Mouse (Mus musculus) heart, adult 9 months (tissue): ENCODE results near the gene Snx32.

Experiments
- DNase-seq, 2 experiments: peaks; one replicate each; pipeline ENCODE4 v3.0.0; 2022; ENCODE audit warnings: low spot score in 2 of 2

Snx32 gene

DNA sequence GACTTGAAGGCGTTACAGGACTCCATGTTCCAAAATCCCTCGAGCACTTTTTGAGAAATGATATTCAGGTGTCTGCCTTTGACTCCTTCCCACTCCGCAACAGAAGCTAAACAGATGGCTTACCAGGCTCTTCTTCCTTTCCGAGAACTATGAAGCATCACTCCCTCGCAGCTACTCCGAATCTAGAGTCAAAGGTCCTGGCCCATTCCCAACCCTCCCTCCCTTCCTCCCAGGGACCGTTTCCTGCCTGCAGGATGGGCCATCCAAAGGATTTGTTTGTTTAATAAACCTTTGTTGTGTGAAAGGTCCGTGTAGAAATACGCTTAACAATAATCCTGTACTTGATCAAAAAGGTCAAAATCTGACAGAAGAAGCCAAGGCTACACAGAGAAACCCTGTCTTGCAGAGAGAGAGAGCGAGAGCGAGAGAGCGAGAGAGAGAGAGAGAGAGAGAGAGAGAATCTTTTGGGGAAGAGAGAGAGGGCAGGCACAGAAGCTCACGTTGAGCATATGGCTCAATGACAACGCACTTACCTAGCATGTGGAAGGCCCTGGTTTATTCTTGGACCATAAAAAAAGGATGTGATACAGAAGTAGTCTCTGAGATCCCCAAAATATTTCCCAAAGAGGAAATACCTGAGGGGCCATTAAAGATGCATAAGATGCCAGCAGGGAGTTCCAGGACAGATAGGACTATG, 52.4 kb downstream of the Snx32 start, which contains the start of gene Ccdc85b:
Ccdc85b (minus strand) TSS at position 149 of the 697 bp plus-strand sequence.
- DNase-seq, result no peak

DNA sequence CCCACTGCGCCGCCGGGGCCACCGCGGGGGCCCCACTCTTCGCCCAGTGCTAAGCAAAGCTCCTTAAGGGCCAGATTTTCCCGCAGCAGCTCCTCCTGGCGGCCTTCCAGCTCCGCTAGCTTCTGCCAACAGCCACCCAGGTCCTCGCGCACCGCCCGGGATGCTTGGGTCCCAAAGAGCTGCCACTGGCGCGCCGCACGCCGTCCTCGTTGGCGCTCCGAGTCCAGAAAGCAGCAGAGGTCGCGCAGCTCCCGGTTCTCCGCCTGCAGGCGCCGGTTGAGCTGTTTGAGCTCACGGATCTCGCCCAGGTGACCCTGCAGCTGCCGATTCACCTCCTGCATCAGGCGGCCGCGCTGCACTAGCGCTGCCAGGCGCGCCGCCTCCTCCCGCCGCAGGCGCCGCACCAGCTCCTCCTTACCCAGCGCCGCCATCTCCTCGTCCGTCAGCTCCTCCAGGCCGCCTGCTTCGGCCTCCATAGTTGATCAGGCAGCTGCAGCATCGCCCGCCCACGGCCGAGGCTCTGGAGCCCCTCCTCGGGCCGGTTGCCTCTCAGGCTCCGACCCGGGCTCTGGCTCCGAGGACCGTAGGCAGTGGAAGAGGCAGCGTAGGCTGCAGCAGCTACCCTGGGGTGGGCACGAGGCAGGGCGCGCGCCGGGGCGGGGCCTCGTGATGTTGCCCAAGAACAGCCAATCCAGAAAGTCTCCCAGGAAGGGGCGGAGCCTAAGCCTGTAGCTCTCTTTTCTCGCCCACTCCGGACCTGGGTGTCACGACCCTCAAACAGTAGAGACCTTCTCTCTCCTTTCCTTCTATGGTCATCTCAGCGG, 53.2 kb downstream of the Snx32 start:
- DNase-seq, result peak; percentile 97 to 98

DNA sequence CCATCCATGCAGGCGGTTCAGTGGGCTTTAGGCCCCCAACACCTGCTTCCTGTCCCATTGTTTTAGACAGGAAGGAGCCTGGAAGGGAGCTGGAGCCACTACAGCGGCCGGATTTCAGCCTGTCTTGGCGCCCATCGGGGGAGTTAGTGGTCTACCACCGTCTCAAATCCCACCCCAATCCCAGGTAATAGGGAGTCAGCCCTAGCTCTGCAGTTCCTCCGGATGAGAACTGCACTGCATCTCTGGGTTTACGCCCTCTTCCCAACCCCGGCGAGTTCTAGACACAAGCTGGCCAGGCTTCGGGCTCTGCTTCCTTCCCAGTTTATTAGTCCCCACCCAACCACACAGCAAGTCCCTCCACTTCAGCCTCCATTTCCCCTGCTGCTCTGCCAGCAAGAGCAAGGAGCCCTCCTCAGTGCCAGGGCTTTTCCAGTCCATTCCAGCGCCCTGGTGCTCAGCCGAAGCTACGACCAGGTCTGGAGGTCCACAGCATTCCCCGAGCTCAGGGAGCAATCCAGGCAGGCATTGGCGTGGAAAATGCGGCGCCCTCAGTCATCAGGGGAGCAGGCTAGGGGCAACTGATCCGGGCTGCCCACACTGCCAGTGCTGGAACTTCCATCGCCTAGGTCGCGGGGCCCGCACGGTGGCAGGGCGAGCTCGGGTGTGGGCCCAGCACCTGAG, 54.0 kb downstream of the Snx32 start:
- DNase-seq, result peak; percentile 62 to 80

DNA sequence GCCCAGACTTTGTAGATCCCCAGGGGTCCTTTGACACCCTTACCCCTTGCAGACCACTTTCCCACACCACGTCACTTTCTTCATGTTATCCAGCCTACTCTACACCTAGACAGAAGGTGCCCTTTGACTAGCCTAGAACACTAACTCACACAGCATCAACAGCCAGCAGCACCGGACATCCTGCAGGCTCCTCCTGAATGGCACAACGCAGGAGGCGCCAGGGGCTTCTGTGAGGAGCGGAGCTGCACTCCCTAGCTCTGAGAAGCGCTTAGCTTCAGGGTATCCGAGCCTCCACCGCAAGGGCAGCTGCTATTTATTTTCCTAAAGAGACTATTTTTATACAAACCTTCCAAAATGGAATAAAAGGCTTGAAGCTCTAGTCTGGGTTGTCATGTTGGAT, 54.8 kb downstream of the Snx32 start:
- no peak for DNase-seq

DNA sequence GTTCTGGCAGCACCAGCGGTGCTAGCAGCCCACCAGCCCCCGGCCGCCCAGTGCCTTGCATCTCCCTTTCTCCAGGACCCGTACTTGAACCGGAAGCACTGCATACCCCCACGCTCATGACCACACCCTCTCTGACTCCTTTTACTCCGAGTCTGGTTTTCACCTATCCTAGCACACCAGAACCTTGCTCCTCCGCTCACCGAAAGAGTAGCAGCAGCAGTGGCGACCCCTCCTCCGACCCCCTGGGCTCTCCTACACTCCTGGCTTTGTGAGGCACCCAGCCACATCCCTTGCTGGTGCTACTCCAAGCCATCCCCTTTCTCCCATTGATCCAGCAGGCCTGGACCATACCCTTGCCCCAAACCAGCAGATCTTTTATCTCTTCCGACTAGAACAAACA, 55.3 kb downstream of the Snx32 start:
- DNase-seq, result no peak

DNA sequence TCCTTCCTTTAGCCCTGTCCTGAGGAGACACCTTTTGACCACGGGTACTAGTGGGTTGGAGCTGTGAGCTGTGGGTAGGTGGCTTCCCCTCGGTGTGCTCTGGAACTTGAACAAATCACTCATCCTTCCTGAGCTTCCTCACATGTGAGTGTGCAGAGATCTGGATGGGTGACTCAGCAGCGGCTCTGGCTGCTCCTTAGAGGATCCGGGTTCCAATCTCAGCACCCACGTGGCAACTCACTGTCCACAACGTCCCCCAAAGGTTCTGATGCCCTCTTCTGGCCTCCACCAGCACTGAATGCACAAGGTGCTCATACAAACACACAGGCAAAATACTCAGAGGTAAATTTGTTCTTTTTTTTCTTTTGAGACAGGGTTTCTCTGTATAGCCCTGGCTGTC, 58.6 kb downstream of the Snx32 start:
- no peak for DNase-seq

DNA sequence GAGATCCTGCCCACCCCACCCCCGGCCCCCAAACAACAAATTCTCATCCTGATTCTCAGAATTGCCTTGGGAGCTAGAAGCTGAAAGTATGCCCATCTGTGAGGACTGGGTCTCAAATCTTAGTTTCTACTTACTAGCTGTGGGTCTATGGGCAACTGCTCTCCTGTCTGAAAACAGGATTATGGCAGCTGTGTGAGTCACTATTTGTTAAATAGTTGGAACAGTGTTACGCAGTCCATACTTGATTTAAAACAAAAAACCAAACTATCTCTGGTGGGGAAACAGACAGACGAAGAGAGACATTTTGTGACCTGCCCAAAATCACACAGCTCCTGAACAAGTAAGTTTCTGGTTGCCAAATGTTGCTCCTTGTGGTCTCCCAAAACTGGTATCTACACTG, 60.7 kb downstream of the Snx32 start:
- DNase-seq, result no peak

DNA sequence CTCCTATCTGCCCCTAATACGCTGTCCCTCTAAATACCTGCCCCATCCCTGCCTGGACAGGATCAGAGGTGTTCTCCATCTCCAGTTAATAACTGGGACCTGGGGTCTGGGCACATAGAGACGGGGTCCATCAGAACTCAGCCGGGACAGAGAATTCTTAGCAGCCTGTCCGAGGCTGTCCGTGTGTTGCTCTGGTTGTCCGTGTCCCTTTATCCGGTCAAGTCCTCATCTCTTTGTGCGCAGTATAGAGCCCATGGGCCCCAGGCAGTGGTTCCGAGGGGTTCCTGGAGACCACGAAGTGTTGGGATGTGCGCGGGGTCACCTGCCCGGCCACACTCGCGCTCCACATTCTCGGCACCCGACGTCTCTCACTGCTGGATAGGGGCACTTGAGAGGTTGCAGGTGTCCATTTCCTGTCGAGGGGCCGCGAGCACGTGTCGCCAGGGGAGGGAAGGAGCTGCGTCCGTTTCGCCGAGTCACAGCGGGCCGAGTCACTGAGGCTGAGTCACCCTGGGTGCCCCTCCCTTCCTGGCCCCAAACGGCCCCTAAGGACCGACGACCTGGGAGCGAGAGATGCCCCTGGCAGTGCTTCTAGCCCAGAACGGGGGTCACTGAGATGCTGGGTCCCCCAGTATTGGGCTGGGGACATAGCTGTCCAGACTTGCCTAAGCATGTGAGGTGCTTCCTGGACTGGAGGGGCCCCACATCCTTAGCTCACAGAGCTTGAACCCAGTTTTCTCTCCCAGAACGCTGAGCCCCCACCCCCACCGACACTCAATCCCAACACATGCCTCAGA, 61.8 kb downstream of the Snx32 start:
- DNase-seq, result no peak

DNA sequence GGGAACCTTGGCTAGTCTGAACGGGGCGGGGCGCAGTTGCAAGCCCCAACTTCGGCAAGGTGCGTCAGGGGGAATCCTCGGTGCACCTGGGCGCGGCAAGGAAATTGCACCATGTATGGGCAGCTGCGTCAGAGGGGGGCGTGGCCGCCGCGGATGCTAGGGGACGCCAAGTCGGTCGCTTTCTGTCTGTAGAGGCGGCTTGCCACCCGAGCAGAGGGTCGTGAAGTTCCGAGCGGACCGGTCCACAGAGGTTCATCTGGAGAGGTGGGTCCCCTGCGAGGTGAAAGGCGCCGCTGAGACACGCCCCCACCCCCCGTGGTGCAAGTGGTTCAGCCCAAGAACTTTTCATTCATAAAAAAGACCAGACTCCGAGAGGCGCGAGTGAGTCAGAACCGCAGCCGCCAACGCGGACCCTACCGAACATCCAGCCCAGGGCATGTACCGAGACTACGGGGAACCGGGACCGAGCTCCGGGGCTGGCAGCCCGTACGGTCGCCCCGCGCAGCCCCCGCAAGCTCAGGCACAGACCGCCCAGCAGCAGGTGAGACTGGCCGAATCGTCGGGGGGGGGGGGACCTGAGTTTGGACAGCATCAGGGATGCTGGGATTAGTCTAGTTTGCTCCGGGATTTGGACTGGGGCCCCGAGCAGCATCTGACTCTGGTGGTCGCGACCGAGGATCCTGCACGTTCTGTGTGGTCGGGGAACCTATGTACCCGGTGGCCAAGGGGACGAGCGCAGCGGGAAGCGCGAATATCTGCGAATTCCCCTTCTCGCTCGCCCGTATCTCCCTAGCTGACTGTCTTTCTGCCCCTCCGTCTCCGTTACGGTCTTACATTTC, 62.6 kb downstream of the Snx32 start, which contains the start of gene Fosl1:
Fosl1 (plus strand) TSS at position 33 of the 839 bp plus-strand sequence.
- DNase-seq, result peak; percentile 59 to 63

DNA sequence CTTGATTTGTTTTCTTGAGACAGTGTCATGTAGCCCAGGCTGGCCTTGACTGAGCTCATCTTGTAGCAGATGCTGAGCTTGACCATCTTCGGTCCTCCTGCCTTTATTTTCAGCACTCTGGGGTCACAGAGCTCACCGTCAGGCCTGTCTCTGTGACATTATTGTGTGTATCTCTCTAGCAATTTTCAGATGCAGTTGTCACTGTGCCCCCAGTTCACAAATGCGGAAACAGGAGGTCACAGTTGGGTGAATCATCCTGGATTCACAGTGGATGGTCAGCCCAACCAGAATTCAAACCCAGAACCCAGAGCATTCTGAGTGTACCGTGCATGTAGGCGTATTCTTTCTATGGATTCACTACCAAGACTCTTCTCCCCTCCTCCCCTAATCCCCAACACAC, 64.6 kb downstream of the Snx32 start:
- DNase-seq, result no peak

DNA sequence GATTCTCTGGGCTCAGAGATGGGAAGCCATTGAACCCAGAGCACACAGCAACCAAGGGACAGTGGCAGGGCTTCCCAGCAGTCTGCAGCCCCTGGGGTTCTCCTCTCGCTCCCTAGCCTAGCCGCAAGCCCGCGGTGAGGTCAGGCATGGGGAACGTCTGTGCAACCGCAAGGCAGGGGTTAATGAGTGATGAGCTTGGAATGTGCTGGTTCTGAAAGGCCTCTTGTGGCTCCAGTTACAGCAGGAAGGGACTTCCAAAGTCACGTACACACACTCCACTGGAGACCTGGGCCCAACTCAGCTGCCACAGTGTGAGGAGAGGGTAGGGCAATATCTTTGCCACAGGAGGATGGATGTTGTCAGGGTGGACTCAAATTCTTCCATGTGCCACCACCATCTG, 65.4 kb downstream of the Snx32 start:
- no peak for DNase-seq

DNA sequence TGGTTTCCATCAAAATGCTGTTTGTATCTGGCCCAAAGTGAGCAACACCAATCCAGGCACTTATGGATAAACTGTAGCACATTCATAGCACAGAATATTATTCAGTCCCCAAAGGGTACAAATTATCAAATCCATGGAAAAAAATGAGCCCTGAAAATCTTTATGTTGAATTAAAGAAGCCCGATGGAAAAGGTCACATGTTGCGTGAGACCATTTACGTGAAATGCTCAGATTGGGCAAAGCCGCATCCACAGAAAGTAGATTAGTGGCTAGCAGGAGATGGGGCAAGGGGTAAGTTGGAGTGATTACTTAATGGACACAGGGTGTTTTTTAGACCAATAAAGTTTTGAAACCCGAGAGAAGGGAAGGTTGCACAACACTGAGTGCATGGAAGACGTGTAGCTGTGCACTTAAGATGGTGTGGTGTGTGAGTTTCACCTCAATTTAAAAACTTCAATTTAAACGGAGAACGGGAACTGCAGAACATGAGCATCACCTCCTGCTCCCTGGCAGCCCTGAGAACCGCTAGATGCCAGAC, 65.9 kb downstream of the Snx32 start:
- DNase-seq, result no peak
